In the genomic region with DNA sequence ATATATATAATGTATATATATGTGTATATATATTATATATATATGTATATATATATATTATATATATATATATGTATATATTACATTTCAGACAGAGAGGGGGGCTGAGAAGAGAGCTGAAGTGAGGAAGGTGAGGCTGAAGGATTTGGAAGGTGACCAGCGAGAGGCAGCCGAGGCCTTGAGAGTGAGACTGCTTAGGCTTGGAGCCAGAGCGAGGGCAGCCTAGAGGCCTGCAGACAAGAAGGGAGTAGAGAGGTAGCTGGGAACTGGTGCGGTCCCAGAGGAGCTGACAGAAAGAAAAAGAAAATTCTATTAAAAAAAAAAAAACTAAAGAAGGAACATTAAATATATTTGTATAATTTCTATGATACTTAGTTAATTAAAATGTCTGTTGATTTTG, we compare ENCODE assay signal across 18 mouse cellular contexts. TPM values are rescaled to one million over a fixed set of nuclear protein-coding genes. Genes with fewer than 3 reads are reported as not detected.
DNase-seq lines count a peak whose midpoint lies in the region; ATAC-seq and TF ChIP-seq lines count a peak whose summit lies in the region.
"Had no signal": no experiment of that assay in that cellular context is flagged by ENCODE, and none has a peak within 500 bp of the region (broad histone marks: within the 10 kb centered on the region; RNA-seq: fewer than 3 reads in every experiment).

No protein-coding gene starts in this region.

- H3K27me3 ChIP-seq in midbrain, postnatal 0 days (ENCODE audit: insufficient read depth, low read length) = no peaks in the 10 kb centered on the region
- H3K27me3 ChIP-seq in liver, postnatal 0 days (ENCODE audit: insufficient read depth, low read length) = no peaks in the 10 kb centered on the region
- H3K27me3 ChIP-seq: limb, embryonic 15.5 days had no signal

- DNase-seq in adrenal gland, postnatal 10 days = peak; percentile 53
- DNase-seq in adrenal gland, adult 8-10 months = no peak
- peak; percentile 17 for DNase-seq in kidney, adult 9 months
- no peak for DNase-seq in kidney, adult 11 months
- DNase-seq in cerebellum, adult 9-10 months = peak; percentile 44
- DNase-seq in midbrain, postnatal 0 days (ENCODE audit: low spot score) = peak; percentile 54
- DNase-seq in kidney, postnatal 4 days = no peak
- no peak for DNase-seq in liver, postnatal 0 days
- DNase-seq: gastrocnemius, postnatal 10 days; heart, postnatal 14 days; lung, adult 2 months had no signal

- H3K4me3 ChIP-seq in midbrain, postnatal 0 days (ENCODE audit: low read depth, low read length) = no peak overlapping the region
- H3K4me3 ChIP-seq in liver, postnatal 0 days (ENCODE audit: low read depth, low read length) = no peak overlapping the region
- H3K4me3 ChIP-seq: limb, embryonic 15.5 days had no signal

- H3K4me1 ChIP-seq in midbrain, postnatal 0 days (ENCODE audit: insufficient read depth, low read length) = peaks cover 15% of the 10 kb centered on the region
- peaks cover 19% of the 10 kb centered on the region for H3K4me1 ChIP-seq in liver, postnatal 0 days (ENCODE audit: insufficient read depth)

- peak overlapping the region; percentile 40 for H3K4me2 ChIP-seq in midbrain, postnatal 0 days (ENCODE audit: low read depth, low read length, poor library complexity, severe bottlenecking)
- no peak overlapping the region for H3K4me2 ChIP-seq in liver, postnatal 0 days (ENCODE audit: low read depth, low read length)
- H3K4me2 ChIP-seq: limb, embryonic 15.5 days had no signal

- H3K9me3 ChIP-seq in midbrain, postnatal 0 days (ENCODE audit: low read length) = no peaks in the 10 kb centered on the region
- H3K9me3 ChIP-seq in liver, postnatal 0 days (ENCODE audit: low read length) = no peaks in the 10 kb centered on the region
- H3K9me3 ChIP-seq: limb, embryonic 15.5 days had no signal

- no peak overlapping the region for H3K9ac ChIP-seq in midbrain, postnatal 0 days (replicated peaks; ENCODE audit: low read length, poor library complexity, severe bottlenecking)
- H3K9ac ChIP-seq in liver, postnatal 0 days (replicated peaks) = no peak overlapping the region
- H3K9ac ChIP-seq: limb, embryonic 15.5 days had no signal

- ATAC-seq in midbrain, postnatal 0 days (ENCODE audit: low FRiP score) = no peak
- no peak for ATAC-seq in liver, postnatal 0 days
- ATAC-seq: forebrain, postnatal 0 days; intestine, embryonic 16.5 days had no signal

- 0 out of 2 replicates have a peak, but pooled peaks have one; percentile 2 for TF ChIP-seq CTCF in midbrain, postnatal 0 days (IDR thresholded peaks at IDR 0.05)
- no peak for TF ChIP-seq CTCF in liver, postnatal 0 days (IDR thresholded peaks at IDR 0.05; ENCODE audit: low read depth)

- no peak for TF ChIP-seq EP300 in liver, postnatal 0 days (IDR thresholded peaks at IDR 0.05; ENCODE audit: low read depth)

- WGBS in midbrain, postnatal 0 days = 61% methylated on average over 4 of the region's 4 CpGs
- 85% methylated on average over 4 of the region's 4 CpGs for WGBS in liver, postnatal 0 days (ENCODE audit: insufficient replicate concordance)

- H3K27ac ChIP-seq in midbrain, postnatal 0 days (ENCODE audit: low read depth, low read length) = no peak overlapping the region
- H3K27ac ChIP-seq in liver, postnatal 0 days (ENCODE audit: low read depth) = no peak overlapping the region
- H3K27ac ChIP-seq: limb, embryonic 15.5 days; macrophage had no signal

- peaks cover under 1% of the 10 kb centered on the region; the same call in 1 of the 2 replicates for H3K36me3 ChIP-seq in midbrain, postnatal 0 days (ENCODE audit: insufficient read depth, low read length)
- H3K36me3 ChIP-seq in liver, postnatal 0 days (replicated peaks; ENCODE audit: insufficient read depth, low read length) = no peaks in the 10 kb centered on the region

RNA-seq across cellular contexts. Expression of gene Traf3, which starts 2.7 kb away (rescaled TPM):
- total RNA-seq in adrenal gland, postnatal 10 days (2021) = 10 to 100 TPM; 17.9 to 22.5 TPM
- total RNA-seq in adrenal gland, adult 8-10 months (2022) = 10 to 100 TPM; 29.8 to 36.7 (median 34.2) TPM
- 39.1 and 40.2 TPM in 2 replicates for total RNA-seq in midbrain, postnatal 0 days (2014; rRNA removed)
- polyA plus RNA-seq in midbrain, postnatal 0 days (2015; fragmentation: Nextera tagmentation; extraction: Ambion mirVana) = 13.0 and 14.9 TPM in 2 replicates
- polyA plus RNA-seq in liver, postnatal 0 days (2015; fragmentation: Nextera tagmentation; extraction: Ambion mirVana) = 1.9 and 2.5 TPM in 2 replicates

RNA-seq across cellular contexts. Expression of gene 4930595D18Rik, which starts 15.4 kb away (rescaled TPM):
- not detected for total RNA-seq in adrenal gland, postnatal 10 days (2021)
- not detected for total RNA-seq in adrenal gland, adult 8-10 months (2022)
- not detected in 2 replicates for total RNA-seq in midbrain, postnatal 0 days (2014; rRNA removed)
- polyA plus RNA-seq in midbrain, postnatal 0 days (2015; fragmentation: Nextera tagmentation; extraction: Ambion mirVana) = 0.20 TPM in 1 of 2 replicates, not detected in the other
- polyA plus RNA-seq in liver, postnatal 0 days (2015; fragmentation: Nextera tagmentation; extraction: Ambion mirVana) = not detected in 2 replicates
- total RNA-seq: heart, postnatal 14 days; left cerebral cortex, adult 2 months had no signal
- polyA plus RNA-seq: forebrain, postnatal 0 days; intestine, embryonic 16.5 days; large intestine, adult 2 months; limb, embryonic 15.5 days; lung, adult 2 months; macrophage; stomach, embryonic 14.5 days had no signal

Comparison
In these comparisons a context has a peak if more than half of its experiments do, and no peak if none do; other contexts are left out.
1. DNase-seq: peak in adrenal gland, postnatal 10 days (single experiment), kidney, adult 9 months (single experiment), cerebellum, adult 9-10 months (single experiment) and midbrain, postnatal 0 days (single experiment); none in adrenal gland, adult 8-10 months (single experiment), kidney, adult 11 months (single experiment), kidney, postnatal 4 days (0 of 2) and liver, postnatal 0 days (single experiment).